Mouse (Mus musculus) stomach, postnatal 0 days (tissue): Measurements from ENCODE around the gene Trp63. TPM values are rescaled to one million over a fixed set of nuclear protein-coding genes. Genes with fewer than 3 reads are reported as not detected.

ENCODE experiments used
- ATAC-seq: fragments of 200-750 bp; cut with Nextera tagmentation; 2 replicates; pipeline ENCODE4 v1.8.0; 2017; ENCODE audit not compliant: low FRiP score, low TSS enrichment
- DNase-seq: peaks from one replicate; pipeline ENCODE4 v3.0.0-alpha.2; 2016; ENCODE audit warnings: low spot score
- H3K27ac ChIP-seq: fragments of 300-500 bp; sonication (generic); replicated peaks from 2 replicates; pipeline ENCODE4 v1.5.1; 2014; ENCODE audit warnings: mild to moderate bottlenecking, control low read depth
- H3K27me3 ChIP-seq: fragments of 300-500 bp; sonication (generic); 2 replicates; pipeline ENCODE4 v1.6.1; 2014; ENCODE audit warnings: low read length; ENCODE audit not compliant: control insufficient read depth, insufficient read depth
- H3K36me3 ChIP-seq: fragments of 300-500 bp; sonication (generic); 2 replicates; pipeline ENCODE4 v1.6.1; 2014; ENCODE audit warnings: low read length, mixed read lengths; ENCODE audit not compliant: control insufficient read depth, insufficient read depth
- H3K4me1 ChIP-seq: fragments of 300-500 bp; sonication (generic); replicated peaks from 2 replicates; pipeline ENCODE4 v1.6.1; 2014; ENCODE audit warnings: antibody characterized with exemption; ENCODE audit not compliant: control insufficient read depth, insufficient read depth
- H3K4me2 ChIP-seq: fragments of 300-500 bp; sonication (generic); replicated peaks from 2 replicates; pipeline ENCODE4 v1.6.1; 2014; ENCODE audit warnings: low read depth, mild to moderate bottlenecking, control low read depth, moderate library complexity
- H3K4me3 ChIP-seq: fragments of 300-500 bp; sonication (generic); 2 replicates; pipeline ENCODE4 v1.5.1; 2014; ENCODE audit warnings: low read depth, low read length, control low read depth
- H3K9ac ChIP-seq: fragments of 300-500 bp; sonication (generic); 2 replicates; pipeline ENCODE4 v1.6.1; 2014; ENCODE audit warnings: mild to moderate bottlenecking, low read length, control low read depth, mixed read lengths
- H3K9me3 ChIP-seq: fragments of 300-500 bp; sonication (generic); 2 replicates; pipeline ENCODE4 v1.6.1; 2016; ENCODE audit warnings: low read length; ENCODE audit not compliant: control insufficient read depth
- CTCF ChIP-seq: IDR thresholded peaks from 2 replicates; pipeline ENCODE4 v1.5.1; 2016; ENCODE audit warnings: antibody characterized with exemption, low read depth, mild to moderate bottlenecking, moderate library complexity
- EP300 ChIP-seq: optimal IDR thresholded peaks from 2 replicates; pipeline ENCODE3; 2016; ENCODE audit warnings: antibody characterized with exemption
- WGBS: fragments of 180-500 bp; shearing (Covaris S2); extraction: QIAGEN DNeasy Blood & Tissue Kit; methylation state at CpG from one replicate; pipeline ENCODE4 v1.1.7; 2014; 5-methylcytosine and 5-hydroxymethylcytosine counted together
- polyA plus RNA-seq: library from polyadenylated mRNA; unstranded; fragments of >200 nt; fragmentation: Nextera tagmentation; extraction: Ambion mirVana; gene quantifications from 2 replicates; pipeline ENCODE4 v1.2.1, GENCODE M21; 2015

Gene Trp63
- polyA plus RNA-seq, 1 experiment from 2014 or later: 21.6 TPM

GRCm38 (mm10) chr16:25865096-25865869, 181.7 kb downstream of the Trp63 start:
- Histone ChIP-seq H3K4me1 (no peaks in the 10 kb centered on the region), H3K27ac (no peak overlapping the region), H3K27me3 (no peaks in the 10 kb centered on the region), H3K9ac (no peak overlapping the region), H3K4me3 (no peak overlapping the region), H3K9me3 (no peaks in the 10 kb centered on the region), H3K36me3 (no peaks in the 10 kb centered on the region), H3K4me2 (no peak overlapping the region)
- DNase-seq (no peak), ATAC-seq (no peak; the same call in 1 of the 2 replicates)
- TF ChIP-seq EP300 (no peak), CTCF (no peak)
- 52% methylated on average over 7 of the region's 7 CpGs for WGBS

- no peaks in the 10 kb centered on the region for H3K4me1 ChIP-seq
- no peak for TF ChIP-seq CTCF
- no peak overlapping the region for H3K4me2 ChIP-seq
- ATAC-seq (no peak), DNase-seq (no peak)
- H3K27me3 ChIP-seq: no peaks in the 10 kb centered on the region
- no peak overlapping the region for H3K27ac ChIP-seq
- H3K9me3 ChIP-seq: no peaks in the 10 kb centered on the region
- no peak overlapping the region for H3K4me3 ChIP-seq
- no peaks in the 10 kb centered on the region for H3K36me3 ChIP-seq
- H3K9ac ChIP-seq: no peak overlapping the region
- WGBS: 97% methylated on average over 1 of the region's 1 CpGs
These were observed 187.9 kb downstream of the Trp63 start for GRCm38 (mm10) chr16:25871503-25871902.

GRCm38 (mm10) chr16:25875681-25876080, 192.1 kb downstream of the Trp63 start:
- no peak for DNase-seq
- Histone ChIP-seq H3K27ac (no peak overlapping the region), H3K4me3 (no peak overlapping the region), H3K9me3 (no peaks in the 10 kb centered on the region), H3K4me2 (no peak overlapping the region), H3K36me3 (no peaks in the 10 kb centered on the region), H3K4me1 (no peaks in the 10 kb centered on the region), H3K27me3 (no peaks in the 10 kb centered on the region), H3K9ac (no peak overlapping the region)
- no peak for ATAC-seq
- WGBS: 72% methylated on average over 2 of the region's 2 CpGs
- TF ChIP-seq EP300: no peak
- no peak for TF ChIP-seq CTCF

GRCm38 (mm10) chr16:25877416-25877965, 193.9 kb downstream of the Trp63 start:
- Histone ChIP-seq H3K36me3 (no peaks in the 10 kb centered on the region), H3K4me3 (no peak overlapping the region), H3K27ac (no peak overlapping the region), H3K9me3 (no peaks in the 10 kb centered on the region), H3K27me3 (no peaks in the 10 kb centered on the region), H3K4me2 (no peak overlapping the region), H3K4me1 (no peaks in the 10 kb centered on the region), H3K9ac (no peak overlapping the region)
- DNase-seq (no peak), ATAC-seq (no peak)
- 57% methylated on average over 7 of the region's 7 CpGs for WGBS
- no peak for TF ChIP-seq CTCF

GRCm38 (mm10) chr16:25878116-25878515, 194.6 kb downstream of the Trp63 start:
- no peaks in the 10 kb centered on the region for H3K36me3 ChIP-seq
- no peaks in the 10 kb centered on the region for H3K9me3 ChIP-seq
- no peak overlapping the region for H3K4me2 ChIP-seq
- no peak overlapping the region for H3K4me3 ChIP-seq
- DNase-seq: no peak
- ATAC-seq: no peak
- H3K9ac ChIP-seq: no peak overlapping the region
- no peak overlapping the region for H3K27ac ChIP-seq
- no peaks in the 10 kb centered on the region for H3K27me3 ChIP-seq
- H3K4me1 ChIP-seq: no peaks in the 10 kb centered on the region
- TF ChIP-seq CTCF (no peak), EP300 (no peak)

- no peaks in the 10 kb centered on the region for H3K4me1 ChIP-seq
- no peaks in the 10 kb centered on the region for H3K9me3 ChIP-seq
- TF ChIP-seq EP300 (no peak), CTCF (no peak)
- no peak overlapping the region for H3K4me3 ChIP-seq
- no peak overlapping the region for H3K4me2 ChIP-seq
- no peak overlapping the region for H3K9ac ChIP-seq
- no peak overlapping the region for H3K27ac ChIP-seq
- H3K36me3 ChIP-seq: no peaks in the 10 kb centered on the region
- ATAC-seq (peak; percentile 66), DNase-seq (no peak)
- WGBS: 53% methylated on average over 4 of the region's 4 CpGs
- H3K27me3 ChIP-seq: no peaks in the 10 kb centered on the region
These were observed 215.5 kb downstream of the Trp63 start for GRCm38 (mm10) chr16:25899071-25899470.
